Mouse (Mus musculus) lung, postnatal 0 days (tissue): ENCODE measurements around the gene 1700012P22Rik.

Experiments
- CTCF ChIP-seq: IDR thresholded peaks from 2 replicates; pipeline ENCODE4 v1.5.1; 2016; ENCODE audit warnings: antibody characterized with exemption, mild to moderate bottlenecking
- EP300 ChIP-seq: IDR thresholded peaks from 2 replicates; pipeline ENCODE4 v1.6.1; 2016; ENCODE audit warnings: antibody characterized with exemption, mild to moderate bottlenecking, control low read depth

DNA sequence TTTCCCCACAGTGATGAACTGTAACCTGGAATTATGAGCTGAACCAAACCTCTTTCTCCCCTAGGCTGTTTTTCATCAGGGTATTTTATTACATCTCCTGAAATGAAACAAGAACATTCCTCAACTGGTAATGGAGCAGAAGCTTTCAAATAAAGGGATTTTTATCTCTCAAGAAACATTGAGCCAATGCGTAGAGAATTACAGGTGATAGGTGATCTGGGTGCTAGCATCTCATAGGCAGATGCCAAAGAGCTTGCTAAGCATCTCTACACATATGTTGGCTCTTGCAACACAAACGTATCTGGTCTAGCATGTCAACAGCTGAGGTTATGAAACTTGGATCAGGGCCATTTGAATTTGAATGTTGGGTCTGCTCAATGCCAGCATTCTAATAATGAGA is 26.6 kb upstream of the 1700012P22Rik start:
- TF ChIP-seq CTCF (no peak), EP300 (no peak)
